Mouse (Mus musculus) neural tube, embryonic 10.5 days (tissue): ENCODE data around the gene Kdm6b.

Experiments
- DNase-seq: peaks from one replicate; pipeline ENCODE4 v3.0.0-alpha.2; 2017; ENCODE audit warnings: low spot score; ENCODE audit errors: extremely low spot score

The Kdm6b gene

GRCm38 (mm10) chr11:69419443-69419812 lies 6.0 kb upstream of the Kdm6b start:
- DNase-seq, result peak; percentile 59

GRCm38 (mm10) chr11:69418481-69419442 lies 5.3 kb upstream of the Kdm6b start:
- DNase-seq, result peak; percentile 95

- peak; percentile 91 for DNase-seq
These were observed 4.2 kb upstream of the Kdm6b start for GRCm38 (mm10) chr11:69417449-69418384.

GRCm38 (mm10) chr11:69416921-69417448 lies 3.5 kb upstream of the Kdm6b start:
- DNase-seq, result no peak

GRCm38 (mm10) chr11:69416509-69416908 lies 3.0 kb upstream of the Kdm6b start:
- no peak for DNase-seq

- DNase-seq, result peak; percentile 85
These were observed 2.4 kb upstream of the Kdm6b start for GRCm38 (mm10) chr11:69415668-69416451.

GRCm38 (mm10) chr11:69415327-69415667 lies 1.8 kb upstream of the Kdm6b start:
- DNase-seq, result peak; percentile 70

GRCm38 (mm10) chr11:69414421-69415326 lies 1.2 kb upstream of the Kdm6b start:
- DNase-seq, result peak; percentile 42

GRCm38 (mm10) chr11:69412548-69412947 lies 927 bp downstream of the Kdm6b start:
- no peak for DNase-seq

- peak; percentile 67 for DNase-seq
These were observed 1.8 kb downstream of the Kdm6b start for GRCm38 (mm10) chr11:69411538-69412203.

GRCm38 (mm10) chr11:69411073-69411535 lies 2.4 kb downstream of the Kdm6b start:
- DNase-seq, result peak; percentile 99

GRCm38 (mm10) chr11:69410310-69411072 lies 3.0 kb downstream of the Kdm6b start:
- no peak for DNase-seq

GRCm38 (mm10) chr11:69410045-69410309 lies 3.5 kb downstream of the Kdm6b start:
- DNase-seq, result no peak

- peak; percentile 92 for DNase-seq
These were observed 4.0 kb downstream of the Kdm6b start for GRCm38 (mm10) chr11:69409378-69410044.

GRCm38 (mm10) chr11:69408541-69409377 lies 4.7 kb downstream of the Kdm6b start:
- DNase-seq, result peak; percentile 85

GRCm38 (mm10) chr11:69407724-69408004 lies 5.8 kb downstream of the Kdm6b start:
- no peak for DNase-seq

- no peak for DNase-seq
These were observed 6.4 kb downstream of the Kdm6b start for GRCm38 (mm10) chr11:69406867-69407723.
